Mouse (Mus musculus): ENCODE results near the gene Tmem17. TPM values are rescaled to one million over a fixed set of nuclear protein-coding genes. Genes with fewer than 3 reads are reported as not detected.

The Tmem17 gene
- polyA plus RNA-seq, 1 experiment from 2014 or later = 7.9 TPM

- Histone ChIP-seq H3K27ac (replicated peaks) (no peak overlapping the region), H3K4me2 (replicated peaks; ENCODE audit: low read depth) (no peak overlapping the region), H3K4me1 (replicated peaks; ENCODE audit: control insufficient read depth, insufficient read depth) (no peaks in the 10 kb centered on the region), H3K4me3 (ENCODE audit: low read depth, low read length) (no peak overlapping the region), H3K9ac (ENCODE audit: low read length) (no peak overlapping the region), H3K27me3 (ENCODE audit: control insufficient read depth, insufficient read depth, low read length) (no peaks in the 10 kb centered on the region), H3K36me3 (ENCODE audit: control insufficient read depth, insufficient read depth, low read length) (no peaks in the 10 kb centered on the region), H3K9me3 (ENCODE audit: control insufficient read depth, low read length) (no peaks in the 10 kb centered on the region)
- TF ChIP-seq EP300 (optimal IDR thresholded peaks at IDR 0.05) = no peak
- TF ChIP-seq CTCF (IDR thresholded peaks at IDR 0.05; ENCODE audit: low read depth) = no peak
- no peak for DNase-seq (ENCODE audit: low spot score)
- no peak for ATAC-seq (ENCODE audit: low FRiP score, low TSS enrichment)
These were observed 16.9 kb upstream of the Tmem17 start for GRCm38 (mm10) chr11:22494941-22495340.

- 73% methylated on average over 6 of the region's 6 CpGs for WGBS
- DNase-seq (ENCODE audit: low spot score) = no peak
- TF ChIP-seq EP300 (optimal IDR thresholded peaks at IDR 0.05) = no peak
- no peak for TF ChIP-seq CTCF (IDR thresholded peaks at IDR 0.05; ENCODE audit: low read depth)
- Histone ChIP-seq H3K27ac (replicated peaks) (no peak overlapping the region), H3K27me3 (ENCODE audit: control insufficient read depth, insufficient read depth, low read length) (no peaks in the 10 kb centered on the region), H3K4me2 (replicated peaks; ENCODE audit: low read depth) (no peak overlapping the region), H3K9me3 (ENCODE audit: control insufficient read depth, low read length) (no peaks in the 10 kb centered on the region), H3K4me1 (replicated peaks; ENCODE audit: control insufficient read depth, insufficient read depth) (no peaks in the 10 kb centered on the region), H3K36me3 (ENCODE audit: control insufficient read depth, insufficient read depth, low read length) (no peaks in the 10 kb centered on the region), H3K4me3 (ENCODE audit: low read depth, low read length) (no peak overlapping the region), H3K9ac (ENCODE audit: low read length) (no peak overlapping the region)
- no peak for ATAC-seq (ENCODE audit: low FRiP score, low TSS enrichment)
These were observed 12.5 kb upstream of the Tmem17 start for GRCm38 (mm10) chr11:22499396-22499795.

DNA sequence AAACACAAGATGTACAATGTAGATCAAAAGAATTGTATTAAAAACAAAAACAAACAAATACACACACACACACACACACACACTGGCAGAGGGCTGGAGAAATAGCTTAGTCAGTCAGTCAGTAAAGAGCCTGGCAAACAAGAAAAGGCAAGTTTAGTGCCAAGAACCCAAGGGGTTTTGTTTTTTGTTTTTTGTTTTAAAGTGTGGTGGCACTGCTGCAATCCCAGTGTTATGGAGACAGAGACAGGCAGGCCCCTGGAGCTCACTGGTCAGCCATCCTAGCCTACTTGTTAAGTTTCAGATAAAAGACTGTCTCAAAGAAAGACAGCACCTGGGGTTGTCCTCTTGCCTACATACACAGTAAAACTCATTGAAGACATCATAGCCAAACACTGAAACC is 12.0 kb upstream of the Tmem17 start:
- Histone ChIP-seq H3K4me1 (replicated peaks; ENCODE audit: control insufficient read depth, insufficient read depth) (no peaks in the 10 kb centered on the region), H3K9me3 (ENCODE audit: control insufficient read depth, low read length) (no peaks in the 10 kb centered on the region), H3K4me2 (replicated peaks; ENCODE audit: low read depth) (no peak overlapping the region), H3K4me3 (ENCODE audit: low read depth, low read length) (no peak overlapping the region), H3K36me3 (ENCODE audit: control insufficient read depth, insufficient read depth, low read length) (no peaks in the 10 kb centered on the region), H3K9ac (ENCODE audit: low read length) (no peak overlapping the region), H3K27me3 (ENCODE audit: control insufficient read depth, insufficient read depth, low read length) (no peaks in the 10 kb centered on the region), H3K27ac (replicated peaks) (no peak overlapping the region)
- no peak for DNase-seq (ENCODE audit: low spot score)
- no peak for TF ChIP-seq CTCF (IDR thresholded peaks at IDR 0.05; ENCODE audit: low read depth)
- no peak for TF ChIP-seq EP300 (optimal IDR thresholded peaks at IDR 0.05)
- ATAC-seq (ENCODE audit: low FRiP score, low TSS enrichment) = no peak

DNA sequence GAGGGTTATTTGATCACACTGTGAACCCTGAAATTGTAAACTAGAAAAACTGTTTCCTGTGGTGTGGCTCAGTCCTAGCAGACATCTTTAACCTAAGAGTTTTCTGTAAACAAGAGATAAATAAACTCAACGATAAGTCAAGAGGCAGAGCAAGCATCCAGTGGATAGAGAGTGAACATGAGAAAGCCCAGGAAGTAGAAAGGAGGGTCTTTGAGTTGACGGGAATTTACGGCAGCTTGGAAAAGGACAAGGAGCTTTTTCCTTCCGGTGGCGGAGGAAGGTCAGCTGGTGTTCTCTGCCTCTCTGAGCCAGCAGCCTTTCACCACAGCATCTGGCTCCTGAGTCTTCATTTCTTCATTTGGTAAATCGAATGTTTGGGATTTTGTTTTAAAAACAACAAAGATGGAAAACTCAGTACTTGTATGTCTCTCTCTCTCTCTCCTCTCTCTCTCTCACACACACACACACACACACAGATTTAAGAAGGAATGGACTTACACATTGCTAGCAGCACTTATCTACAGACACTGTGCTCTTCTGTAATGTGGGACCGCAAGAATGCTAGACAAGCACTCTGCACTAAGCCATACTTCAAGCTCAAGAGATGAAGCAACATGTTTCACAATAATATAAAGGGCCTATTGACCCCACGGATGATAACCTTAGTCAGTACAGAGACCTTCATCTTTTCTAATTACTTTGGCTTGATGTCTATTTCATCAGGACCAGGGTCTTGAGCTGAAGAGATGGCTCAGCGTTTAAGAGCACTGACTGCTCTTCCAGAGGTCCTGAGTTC is 10.9 kb upstream of the Tmem17 start:
- Histone ChIP-seq H3K36me3 (ENCODE audit: control insufficient read depth, insufficient read depth, low read length) (no peaks in the 10 kb centered on the region), H3K9me3 (ENCODE audit: control insufficient read depth, low read length) (no peaks in the 10 kb centered on the region), H3K4me1 (replicated peaks; ENCODE audit: control insufficient read depth, insufficient read depth) (no peaks in the 10 kb centered on the region), H3K27me3 (ENCODE audit: control insufficient read depth, insufficient read depth, low read length) (no peaks in the 10 kb centered on the region), H3K9ac (ENCODE audit: low read length) (no peak overlapping the region), H3K27ac (replicated peaks) (no peak overlapping the region), H3K4me2 (replicated peaks; ENCODE audit: low read depth) (no peak overlapping the region), H3K4me3 (ENCODE audit: low read depth, low read length) (no peak overlapping the region)
- TF ChIP-seq CTCF (IDR thresholded peaks at IDR 0.05; ENCODE audit: low read depth) (no peak), EP300 (optimal IDR thresholded peaks at IDR 0.05) (no peak)
- 75% methylated on average over 9 of the region's 9 CpGs for WGBS
- DNase-seq (ENCODE audit: low spot score) (no peak), ATAC-seq (ENCODE audit: low FRiP score, low TSS enrichment) (no peak)

- 49% methylated on average over 11 of the region's 11 CpGs for WGBS
- H3K36me3 ChIP-seq (ENCODE audit: control insufficient read depth, insufficient read depth, low read length) = no peaks in the 10 kb centered on the region
- no peaks in the 10 kb centered on the region for H3K27me3 ChIP-seq (ENCODE audit: control insufficient read depth, insufficient read depth, low read length)
- H3K4me3 ChIP-seq (ENCODE audit: low read depth, low read length) = peak overlapping the region; percentile 79
- peak overlapping the region; percentile 79 for H3K4me2 ChIP-seq (replicated peaks; ENCODE audit: low read depth)
- peak overlapping the region; percentile 97 for H3K9ac ChIP-seq (ENCODE audit: low read length)
- ATAC-seq (ENCODE audit: low FRiP score, low TSS enrichment) (no peak), DNase-seq (ENCODE audit: low spot score) (no peak)
- no peaks in the 10 kb centered on the region for H3K4me1 ChIP-seq (replicated peaks; ENCODE audit: control insufficient read depth, insufficient read depth)
- peak overlapping the region; percentile 97 for H3K27ac ChIP-seq (replicated peaks)
- no peaks in the 10 kb centered on the region for H3K9me3 ChIP-seq (ENCODE audit: control insufficient read depth, low read length)
- TF ChIP-seq CTCF (IDR thresholded peaks at IDR 0.05; ENCODE audit: low read depth) = no peak
- TF ChIP-seq EP300 (optimal IDR thresholded peaks at IDR 0.05) = no peak
These were observed 1.2 kb downstream of the Tmem17 start for GRCm38 (mm10) chr11:22513075-22513474.

GRCm38 (mm10) chr11:22515061-22515460 is 3.2 kb downstream of the Tmem17 start:
- Histone ChIP-seq H3K27ac (replicated peaks) (no peak overlapping the region), H3K4me1 (replicated peaks; ENCODE audit: control insufficient read depth, insufficient read depth) (no peaks in the 10 kb centered on the region), H3K4me3 (ENCODE audit: low read depth, low read length) (no peak overlapping the region), H3K27me3 (ENCODE audit: control insufficient read depth, insufficient read depth, low read length) (no peaks in the 10 kb centered on the region), H3K4me2 (replicated peaks; ENCODE audit: low read depth) (no peak overlapping the region), H3K36me3 (ENCODE audit: control insufficient read depth, insufficient read depth, low read length) (no peaks in the 10 kb centered on the region; the same call in 1 of the 2 replicates), H3K9me3 (ENCODE audit: control insufficient read depth, low read length) (no peaks in the 10 kb centered on the region), H3K9ac (ENCODE audit: low read length) (no peak overlapping the region)
- ATAC-seq (ENCODE audit: low FRiP score, low TSS enrichment) (no peak), DNase-seq (ENCODE audit: low spot score) (no peak)
- WGBS = 96% methylated on average over 2 of the region's 2 CpGs
- no peak for TF ChIP-seq CTCF (IDR thresholded peaks at IDR 0.05; ENCODE audit: low read depth)
- TF ChIP-seq EP300 (optimal IDR thresholded peaks at IDR 0.05) = no peak
